Mouse (Mus musculus): ENCODE data around the gene Ccdc124. TPM values are rescaled to one million over a fixed set of nuclear protein-coding genes. Genes with fewer than 3 reads are reported as not detected.

Gene Ccdc124
- total RNA-seq, 2 experiments from 2014 or later: 45.2 to 49.4 TPM

GRCm38 (mm10) chr8:70850947-70851346 lies 22.8 kb downstream of the Ccdc124 start:
- intact Hi-C loops (cut with DNase I): no loop called here
- DNase-seq: no peak

- intact Hi-C loops (cut with DNase I): no loop called here
- DNase-seq: no peak
Measured at GRCm38 (mm10) chr8:70850132-70850845, 23.4 kb downstream of the Ccdc124 start.

- DNase-seq: peak; percentile 45 to 62
- intact Hi-C loops (cut with DNase I): no loop called here
Measured at GRCm38 (mm10) chr8:70849333-70849990, 24.3 kb downstream of the Ccdc124 start.

GRCm38 (mm10) chr8:70846371-70847154 lies 27.2 kb downstream of the Ccdc124 start:
- DNase-seq: no peak
- intact Hi-C loops (cut with DNase I): no loop called here

DNA sequence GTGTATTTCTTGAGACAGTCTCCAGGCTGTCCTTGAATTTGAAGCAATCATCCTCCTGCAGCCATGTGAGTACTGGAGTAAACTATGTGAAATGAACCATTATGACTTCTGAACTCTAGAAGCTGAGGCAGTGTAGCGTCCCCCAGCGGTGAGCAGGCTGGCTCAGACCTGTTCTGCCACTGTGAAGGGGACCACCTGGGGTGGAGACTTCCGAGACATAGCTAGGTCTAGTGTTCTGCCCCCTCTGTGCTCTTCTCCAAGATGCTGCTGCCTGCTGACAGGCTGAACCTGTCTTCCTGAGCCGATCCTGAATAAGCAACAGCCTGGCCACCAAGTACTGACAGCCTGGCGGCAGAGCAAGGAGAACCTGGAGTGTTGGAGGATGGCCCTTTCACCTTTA lies 28.6 kb downstream of the Ccdc124 start:
- intact Hi-C loops (cut with DNase I): no loop called here
- no peak for DNase-seq

- intact Hi-C loops (cut with DNase I): loop anchor here (1.0 to 5.0 kb wide), 3 partner anchors 25 to 126 kb away; partner anchors contain the start of gene Gm3336
Measured at GRCm38 (mm10) chr8:70844523-70844922, 29.2 kb downstream of the Ccdc124 start.

DNA sequence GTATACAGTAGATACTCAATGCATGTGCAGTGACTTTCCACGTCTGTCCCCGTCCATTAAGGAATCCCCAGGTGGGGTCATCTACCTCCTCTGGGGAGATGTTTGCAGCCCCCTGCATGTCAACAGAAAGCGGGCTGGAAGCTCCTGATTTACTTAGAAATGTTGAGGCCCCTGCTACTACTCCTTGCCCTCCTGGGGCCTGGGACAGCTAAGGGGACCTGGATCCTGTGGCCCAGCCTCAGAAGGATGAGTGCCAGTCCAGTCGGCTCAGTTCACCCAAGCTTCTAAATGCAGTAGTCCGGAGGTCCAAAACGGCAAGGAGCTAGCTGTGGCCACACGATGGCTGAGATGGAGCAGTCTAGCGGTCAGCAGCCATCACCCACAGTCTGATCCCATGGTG lies 29.8 kb downstream of the Ccdc124 start:
- intact Hi-C loops (cut with DNase I): loop anchor here (1.0 to 5.0 kb wide), 3 partner anchors 25 to 126 kb away; partner anchors contain the start of gene Gm3336
- DNase-seq: no peak

More at GRCm38 (mm10) chr8:70844523-70844922, 29.2 kb downstream of the Ccdc124 start:
- peak; percentile 89 to 93 for DNase-seq

DNA sequence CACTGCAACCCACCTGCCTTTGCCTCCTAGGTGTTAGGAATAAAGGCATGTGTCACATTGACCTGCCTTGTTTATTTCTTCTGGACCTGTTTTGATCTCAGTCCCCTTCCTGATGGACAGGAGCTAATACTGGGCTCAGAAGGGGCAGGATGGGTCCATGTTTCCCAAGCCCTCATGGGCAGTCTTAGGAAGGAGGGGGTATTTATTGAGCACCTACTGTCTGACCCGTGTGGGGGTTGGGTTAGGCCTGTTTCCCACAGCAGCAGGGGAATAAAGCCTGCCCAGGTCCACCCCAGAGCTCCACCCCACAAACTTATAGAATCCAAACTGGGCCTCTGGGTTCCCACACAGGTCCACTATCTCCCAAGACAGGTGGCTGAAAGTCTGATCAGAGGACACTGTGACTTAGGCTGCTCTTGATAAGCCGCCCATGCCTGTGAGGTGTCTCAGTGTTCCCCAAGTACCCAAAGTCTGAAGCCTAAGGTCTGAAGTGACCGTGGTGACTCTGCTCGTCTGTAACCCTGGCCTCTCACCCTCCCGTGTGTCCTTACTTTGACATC lies 30.4 kb downstream of the Ccdc124 start:
- intact Hi-C loops (cut with DNase I): loop anchor here (5.0 kb wide), 1 partner anchor 71 kb away; no protein-coding TSS in a partner anchor
- no peak for DNase-seq

GRCm38 (mm10) chr8:70842484-70842883 lies 31.3 kb downstream of the Ccdc124 start:
- DNase-seq: no peak
- intact Hi-C loops (cut with DNase I): loop anchor here (5.0 kb wide), 1 partner anchor 70 kb away; no protein-coding TSS in a partner anchor

DNA sequence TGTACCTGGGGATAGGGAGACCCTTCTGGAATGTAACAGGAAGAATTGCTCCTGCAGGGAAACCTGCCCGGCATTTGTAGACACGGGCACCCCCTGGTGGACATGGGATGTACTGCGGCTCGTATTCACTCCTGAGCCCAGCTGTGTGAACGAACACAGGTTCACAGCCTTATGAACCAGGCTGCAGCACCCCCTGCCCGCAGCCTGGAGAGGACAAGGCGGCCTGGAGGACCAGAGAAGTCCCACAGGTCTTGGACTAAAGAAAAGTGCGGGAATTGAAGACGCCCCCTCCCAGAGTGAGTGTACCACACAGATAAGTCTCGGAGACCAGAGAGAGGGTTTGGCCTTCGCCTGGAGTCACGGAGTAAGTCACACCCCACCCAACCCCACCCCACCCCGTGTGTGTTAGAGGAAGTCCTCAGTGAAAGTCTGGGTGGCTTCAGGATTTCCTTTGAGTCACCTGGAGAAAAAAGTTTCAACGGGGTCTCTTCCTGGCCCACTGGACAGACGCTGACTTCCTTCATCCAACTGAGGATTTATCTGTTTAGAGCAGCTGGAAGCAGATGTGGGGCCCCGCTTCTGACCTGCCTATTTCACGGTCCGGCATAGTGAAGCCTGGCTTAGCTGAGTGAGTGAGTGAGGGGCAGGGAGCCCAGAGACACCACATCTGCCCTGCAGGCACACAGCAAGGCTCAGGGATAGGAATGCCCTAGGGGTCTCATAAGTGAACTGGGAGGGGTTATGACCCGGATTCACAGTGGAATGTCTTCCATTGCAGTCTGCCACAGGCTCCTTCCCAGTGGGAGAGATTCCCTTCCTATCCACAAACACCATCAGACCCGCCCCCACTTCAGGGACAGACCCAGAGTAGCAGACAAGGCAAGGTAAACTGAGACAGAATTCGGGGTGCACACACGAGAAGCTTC lies 32.3 kb downstream of the Ccdc124 start:
- peak; percentile 91 to 97 for DNase-seq
- intact Hi-C loops (cut with DNase I): loop anchor here (1.0 to 5.0 kb wide), 3 partner anchors 20 to 121 kb away; no protein-coding TSS in a partner anchor

GRCm38 (mm10) chr8:70840590-70840989 lies 33.1 kb downstream of the Ccdc124 start:
- intact Hi-C loops (cut with DNase I): loop anchor here (5.0 kb wide), 1 partner anchor 68 kb away; no protein-coding TSS in a partner anchor
- DNase-seq: no peak

GRCm38 (mm10) chr8:70839408-70840351 lies 34.1 kb downstream of the Ccdc124 start, which contains the start of gene Arrdc2:
Arrdc2 (minus strand) TSS chr8:70839720.
- peak; percentile 95 to 96 for DNase-seq
- intact Hi-C loops (cut with DNase I): loop anchor here (5.0 kb wide), 1 partner anchor 67 kb away; no protein-coding TSS in a partner anchor

DNA sequence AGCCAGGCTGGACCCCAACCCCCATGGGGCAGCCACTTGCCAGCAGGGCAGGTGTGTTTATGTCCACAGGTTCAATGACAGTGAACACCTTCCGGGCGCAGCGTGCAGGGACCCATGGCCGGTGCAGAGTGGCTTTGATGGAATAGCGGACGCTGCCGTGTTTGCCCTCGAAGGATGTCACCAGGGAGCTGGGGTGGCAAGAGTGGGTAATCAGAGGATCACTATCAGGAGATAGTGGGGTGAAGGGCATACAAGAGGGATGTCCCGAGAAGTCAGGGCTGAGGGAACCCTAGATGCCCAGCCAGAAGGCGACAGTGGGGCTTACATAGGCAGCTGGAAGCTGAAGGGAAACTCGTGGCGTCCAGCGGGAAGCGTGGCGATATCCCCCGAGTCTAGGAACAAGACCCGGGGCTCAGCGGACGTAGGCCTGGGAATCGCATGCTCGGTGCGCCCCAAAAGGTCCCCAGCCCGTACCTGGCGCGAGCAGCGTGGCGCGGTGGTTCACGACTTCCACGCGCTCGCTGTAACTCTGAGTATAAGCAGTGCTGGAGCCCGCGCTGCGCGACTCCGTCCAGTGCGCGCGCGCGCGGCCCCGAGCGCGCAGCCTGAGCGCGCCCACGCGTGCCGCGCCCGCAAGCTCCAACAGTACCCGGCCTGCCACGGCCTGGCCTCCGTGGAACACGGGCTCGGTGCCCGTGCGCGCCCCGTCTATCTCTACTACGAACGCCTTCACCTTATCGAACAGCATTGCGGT lies 34.9 kb downstream of the Ccdc124 start:
- DNase-seq: peak in 1 of 2 experiments; percentile 40
- intact Hi-C loops (cut with DNase I): no loop called here

DNA sequence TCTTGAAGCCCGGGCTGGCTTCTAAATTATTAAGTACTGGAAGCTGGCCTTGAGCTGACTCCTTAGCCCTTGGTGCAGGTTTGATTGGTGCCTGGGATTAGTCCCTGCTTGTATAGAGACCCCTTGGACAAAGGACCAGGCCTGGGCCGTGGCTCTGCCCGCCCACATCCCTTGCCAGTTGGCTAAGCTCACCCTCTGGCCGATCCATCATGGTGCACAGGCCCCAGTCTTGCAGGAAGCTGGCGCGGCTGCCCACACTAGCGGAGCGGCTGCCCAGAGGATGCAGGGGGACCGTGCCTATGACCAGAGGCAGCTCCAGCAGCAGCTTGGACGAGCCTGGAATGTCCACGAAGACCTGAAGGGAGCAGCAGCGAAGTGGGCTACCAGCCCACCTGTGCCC lies 37.1 kb downstream of the Ccdc124 start:
- DNase-seq: no peak
- intact Hi-C loops (cut with DNase I): no loop called here

DNA sequence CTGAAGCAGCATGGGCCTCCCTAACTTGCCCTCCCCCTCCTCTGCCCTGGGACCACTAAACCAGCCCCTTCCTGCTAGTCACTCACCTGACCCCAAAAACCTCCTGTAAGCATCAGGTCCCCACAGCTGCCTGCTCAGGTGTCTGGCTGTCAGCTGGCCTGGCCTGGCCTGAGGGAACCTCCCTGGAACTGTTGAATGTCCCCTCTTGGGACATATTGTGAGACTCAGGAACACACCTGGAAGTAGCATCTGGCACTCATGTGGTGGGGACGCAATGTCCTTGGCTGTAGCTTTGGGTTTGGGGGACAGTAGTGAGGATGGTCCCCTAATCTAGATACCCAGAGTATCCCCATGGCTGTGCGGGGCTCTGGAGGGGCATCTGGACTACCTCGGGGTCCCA lies 39.7 kb downstream of the Ccdc124 start:
- intact Hi-C loops (cut with DNase I): no loop called here
- peak in 1 of 2 experiments; percentile 46 for DNase-seq

- DNase-seq: peak; percentile 80 to 82
- intact Hi-C loops (cut with DNase I): no loop called here
Measured at GRCm38 (mm10) chr8:70833520-70833919, 40.2 kb downstream of the Ccdc124 start.

DNA sequence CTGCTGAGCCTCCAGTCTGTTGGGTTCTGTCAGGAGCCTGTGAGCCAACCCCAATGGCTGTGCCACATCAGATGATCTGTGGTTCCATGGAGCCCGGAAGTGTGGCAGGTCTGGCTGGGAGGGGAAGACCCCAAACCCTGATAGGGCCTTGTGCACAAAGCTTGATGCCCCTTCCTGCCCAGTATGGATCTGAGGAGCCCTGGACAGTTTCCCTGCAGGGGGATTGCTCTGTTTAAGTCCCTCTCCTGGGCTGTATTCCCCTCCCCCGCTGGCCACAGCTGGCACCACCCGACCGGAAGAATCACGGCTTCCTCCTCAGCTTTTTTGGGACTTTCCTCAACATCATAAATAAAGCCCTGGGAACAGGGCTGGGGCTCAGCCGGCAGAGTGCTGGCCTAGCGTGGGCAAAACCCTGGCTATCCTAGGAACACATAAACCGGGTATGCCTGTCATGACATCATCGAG lies 40.7 kb downstream of the Ccdc124 start:
- intact Hi-C loops (cut with DNase I): no loop called here
- peak; percentile 51 to 64 for DNase-seq

All from heart, postnatal 36 days (tissue).